Mouse (Mus musculus): ENCODE measurements around the gene Pcnp.
A peak's percentile ranks its signal among the peaks of the same experiment; 100 is the strongest.
"Not testable (repeated sequence)": the region's sequence is repeated elsewhere in the genome, so short reads cannot be mapped to it uniquely, and the experiment has no call there.

Pcnp gene

DNA sequence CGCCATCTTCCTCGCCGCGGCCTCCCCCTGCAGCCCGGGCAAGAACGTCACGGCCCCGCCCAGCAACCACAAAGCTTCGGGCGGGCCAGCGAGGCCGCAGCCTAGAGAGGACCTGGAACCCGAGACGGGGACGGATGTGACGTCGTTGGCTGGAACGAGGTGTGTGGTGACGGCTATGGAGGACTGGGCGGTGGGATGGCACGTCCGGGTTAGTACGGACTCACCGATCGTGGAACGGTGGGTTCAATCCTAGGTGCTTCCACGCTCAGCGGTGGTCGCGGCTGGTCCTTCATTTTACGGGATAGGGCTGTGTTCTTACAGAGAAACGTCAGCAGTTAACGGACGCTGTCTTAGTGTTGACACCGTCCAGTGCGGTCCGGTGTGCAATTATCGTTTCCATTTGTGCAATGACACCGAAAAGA, at the start of gene Pcnp:
TSS of gene Pcnp (minus strand) at position 79 of the 422 bp plus-strand sequence.
- DNase-seq = peak; percentile 98

DNA sequence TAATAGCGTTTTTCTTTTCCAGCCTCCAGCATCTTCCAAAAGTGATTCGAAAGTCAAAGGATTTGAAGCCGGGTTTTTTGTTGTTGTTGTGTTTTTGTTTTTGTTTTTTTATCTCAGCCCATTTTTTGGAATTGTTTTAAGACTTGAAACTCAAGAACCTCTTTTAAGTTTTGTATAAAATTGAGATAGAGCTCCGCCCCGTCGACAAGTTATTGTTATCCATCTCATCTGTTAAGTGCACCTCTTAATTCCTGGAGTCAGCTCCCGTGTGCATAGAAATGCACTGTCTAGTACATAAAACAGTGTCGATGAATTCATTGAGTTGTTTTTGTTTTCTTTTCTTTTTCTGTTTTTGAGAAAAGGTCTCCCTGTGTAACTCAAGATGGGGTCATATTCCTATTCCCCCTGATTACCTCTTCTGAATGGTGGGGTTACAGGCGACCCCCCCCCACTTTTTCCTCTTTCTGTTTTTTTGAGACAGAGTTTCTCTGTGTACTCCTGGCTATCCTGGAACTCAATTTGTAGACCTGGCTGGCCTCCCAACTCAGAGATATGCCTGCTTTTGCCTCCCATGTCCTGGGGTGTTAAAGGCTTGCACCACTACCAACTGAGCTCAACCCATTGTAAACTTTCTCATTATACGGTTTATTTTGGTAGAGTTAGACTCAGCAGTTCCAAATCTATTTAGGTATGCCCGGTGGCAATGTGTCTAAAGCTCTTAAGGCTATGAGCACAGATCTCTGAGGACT, 46.8 kb upstream of the Pcnp start:
- no peak for DNase-seq

DNA sequence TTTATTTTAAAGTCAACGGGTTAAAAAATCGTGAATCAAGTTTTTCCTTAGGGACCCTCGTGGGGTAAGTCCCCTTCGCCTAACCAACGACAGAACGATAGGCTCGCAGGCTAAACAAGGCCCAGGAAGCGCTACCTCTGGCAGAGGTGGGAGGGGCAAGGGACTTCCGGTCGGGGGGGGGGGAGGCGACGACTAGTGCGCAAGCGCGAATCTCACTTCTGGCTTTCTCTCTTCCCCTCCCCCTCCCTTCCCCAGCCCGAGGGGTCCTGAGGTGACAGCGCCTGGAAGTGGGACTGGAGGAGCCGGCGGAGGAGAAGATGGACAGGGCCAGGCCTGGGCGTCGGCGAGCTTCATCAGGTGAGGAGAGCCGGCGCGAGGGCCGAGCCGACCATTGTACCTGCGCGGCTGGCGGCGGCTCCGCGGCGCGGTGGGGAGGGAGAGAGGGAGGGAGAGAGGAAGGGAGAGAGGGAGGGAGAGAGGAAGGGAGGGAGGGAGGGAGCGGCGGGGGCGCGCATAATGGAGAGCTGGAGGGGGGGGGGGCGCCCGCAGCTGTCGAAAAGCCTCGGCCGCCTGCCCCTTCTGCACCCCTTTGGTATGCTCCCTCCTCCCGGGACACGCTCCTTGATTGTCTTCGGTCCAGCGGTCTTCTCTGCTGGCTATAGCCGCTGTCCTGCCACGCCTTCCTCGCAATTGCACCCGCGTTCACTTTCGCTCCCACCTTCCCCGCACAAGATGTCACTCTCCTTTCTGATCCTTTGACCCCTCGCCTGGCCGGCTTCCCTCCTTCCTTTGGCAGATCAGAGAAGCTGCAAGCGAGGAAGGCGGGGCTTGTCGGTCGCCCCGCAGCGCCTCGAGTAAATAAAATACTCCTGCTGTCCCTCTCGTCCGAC, 45.9 kb upstream of the Pcnp start:
- peak; percentile 80 for DNase-seq

GRCm38 (mm10) chr16:56074565-56074964, 45.0 kb upstream of the Pcnp start:
- DNase-seq = no peak

GRCm38 (mm10) chr16:56074122-56074521, 44.6 kb upstream of the Pcnp start:
- no peak for DNase-seq

DNA sequence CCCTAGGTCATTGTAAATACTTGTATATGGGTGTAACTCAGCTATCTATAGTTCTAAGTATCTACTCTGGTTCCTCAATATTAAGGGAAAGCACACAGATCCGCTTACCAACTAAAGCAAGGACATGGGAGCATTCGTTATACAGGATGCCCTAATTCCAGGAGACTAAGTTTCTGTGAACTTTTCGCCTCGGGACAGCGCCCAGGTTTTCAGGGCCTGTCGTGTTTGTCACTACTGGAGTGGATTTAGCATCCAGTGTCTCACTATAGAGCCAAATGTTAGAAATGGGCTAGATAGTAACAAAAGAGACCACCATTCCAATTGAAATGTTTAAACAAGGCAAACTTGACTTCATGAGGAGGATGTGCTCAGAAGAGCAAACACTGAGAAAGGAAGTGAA, 43.6 kb upstream of the Pcnp start:
- not testable (repeated sequence) for DNase-seq

GRCm38 (mm10) chr16:56072533-56072932, 43.0 kb upstream of the Pcnp start:
- no peak for DNase-seq

- DNase-seq = no peak
These were observed 42.0 kb upstream of the Pcnp start for GRCm38 (mm10) chr16:56071317-56072232.

DNA sequence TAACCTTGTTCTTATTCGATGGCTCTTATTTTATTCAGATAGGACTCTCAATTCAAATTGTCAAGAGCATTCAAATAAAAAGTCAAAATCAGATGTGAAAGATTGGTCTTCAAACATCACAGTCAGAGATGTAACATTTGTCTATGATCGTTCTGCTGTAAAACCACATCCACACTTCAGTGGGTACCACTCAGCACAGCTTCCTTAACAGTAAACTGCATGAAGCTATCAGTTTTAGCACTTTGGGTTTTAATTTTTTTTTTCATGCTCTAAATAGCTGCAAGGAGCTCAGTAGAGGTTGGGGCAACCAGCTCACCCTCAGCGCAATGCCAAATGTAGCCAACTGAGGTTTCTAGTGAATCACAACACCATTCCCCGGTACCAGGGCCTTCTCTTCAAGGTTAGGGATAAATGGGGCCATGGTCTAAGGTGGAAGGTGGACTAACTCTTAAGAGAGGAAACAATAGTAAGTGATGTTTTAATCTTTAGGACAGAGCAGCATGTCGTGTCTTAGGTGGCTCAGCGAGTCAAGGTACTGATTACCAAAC, 39.1 kb upstream of the Pcnp start:
- DNase-seq = no peak

DNA sequence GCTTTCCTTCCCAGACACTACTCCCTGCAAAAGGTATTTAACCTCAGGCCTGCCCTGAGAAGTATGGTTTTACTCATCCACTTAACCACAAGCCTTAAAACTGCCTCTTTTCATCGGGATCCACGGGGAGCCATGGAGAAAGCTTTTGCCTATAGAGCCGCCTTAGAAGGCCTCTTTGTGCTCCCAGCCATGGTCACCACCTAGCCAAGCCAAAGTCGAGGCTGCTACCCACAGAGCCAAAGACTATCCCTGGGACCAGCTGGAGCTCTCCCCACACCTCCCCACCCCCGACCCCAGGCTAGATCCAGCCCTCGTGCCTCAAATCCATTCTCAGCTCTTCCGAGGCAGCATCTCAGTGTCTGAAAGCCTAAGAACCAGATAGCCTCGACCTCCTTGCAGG, 36.6 kb upstream of the Pcnp start:
- DNase-seq = no peak

DNA sequence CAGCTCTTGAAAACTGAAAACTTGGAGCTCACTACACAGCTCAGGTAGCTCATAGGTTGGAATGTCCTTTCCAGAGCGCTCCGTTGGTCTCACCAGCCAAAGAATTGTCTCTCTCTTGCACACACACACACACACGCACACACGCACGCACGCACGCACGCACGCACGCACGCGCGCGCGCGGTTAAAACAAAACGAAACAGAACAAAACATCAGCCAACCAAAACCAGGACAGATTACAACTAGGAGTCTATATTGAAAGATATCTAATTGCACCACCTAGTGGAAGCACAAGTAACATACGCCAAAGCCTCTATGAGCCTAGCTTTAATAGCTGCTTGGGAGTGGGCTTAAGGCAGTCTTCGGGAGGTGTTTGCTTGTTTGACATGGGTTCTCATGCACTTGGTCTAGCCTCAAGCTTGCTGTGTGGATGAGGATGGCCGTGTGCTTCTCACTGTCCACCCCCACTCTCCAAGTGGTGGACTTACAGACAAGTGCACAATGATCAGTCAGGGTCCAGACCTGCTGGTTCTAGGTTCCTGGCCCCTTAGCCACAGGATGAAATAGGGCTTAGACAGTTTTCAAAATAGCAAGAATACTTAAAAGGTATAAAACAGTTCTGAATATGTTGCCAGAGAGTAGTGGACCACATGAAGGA, 34.9 kb upstream of the Pcnp start:
- peak; percentile 58 for DNase-seq

DNA sequence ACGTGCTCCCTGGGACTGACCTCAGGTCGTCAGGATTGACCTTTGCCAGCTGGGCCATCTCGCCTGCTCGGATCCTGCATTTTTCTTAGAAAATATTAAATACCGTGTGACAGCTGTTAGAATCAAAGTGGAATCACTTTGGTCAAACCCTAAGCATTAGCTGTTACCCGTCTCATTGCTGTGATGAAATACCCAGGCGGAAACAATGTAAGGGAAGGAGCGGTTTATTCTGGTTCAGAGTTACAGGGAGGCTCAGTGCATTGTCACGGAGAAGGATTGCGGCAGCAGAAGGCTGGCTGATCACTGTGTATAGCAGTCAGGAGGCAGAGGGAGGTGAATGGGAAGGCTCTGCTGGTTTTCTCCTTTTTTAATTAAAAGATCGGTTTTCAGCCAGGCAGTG, 33.4 kb upstream of the Pcnp start:
- no peak for DNase-seq

- no peak for DNase-seq
These were observed 32.6 kb upstream of the Pcnp start for GRCm38 (mm10) chr16:56061995-56062594.

DNA sequence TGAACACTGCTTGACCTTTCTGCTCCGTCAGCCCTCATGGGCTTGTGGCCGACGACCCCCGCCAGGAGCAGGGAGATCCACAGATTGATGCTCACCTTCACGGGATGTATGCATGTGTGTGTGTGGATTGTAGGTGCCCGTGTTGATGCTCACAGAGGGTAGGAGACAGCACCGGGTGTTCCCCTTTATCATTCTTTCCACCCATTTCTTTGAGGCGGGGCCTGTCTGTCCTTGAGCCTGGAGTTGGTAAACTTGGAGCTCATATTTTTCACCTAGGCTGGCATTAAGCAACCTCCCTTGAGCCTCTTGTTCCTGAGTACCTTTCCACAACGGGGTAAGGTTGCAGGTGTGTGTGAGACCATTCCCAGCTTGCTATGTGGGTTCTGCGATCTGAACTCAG, 28.6 kb upstream of the Pcnp start:
- DNase-seq = no peak

- DNase-seq = no peak
These were observed 27.5 kb upstream of the Pcnp start for GRCm38 (mm10) chr16:56056944-56057590.

DNA sequence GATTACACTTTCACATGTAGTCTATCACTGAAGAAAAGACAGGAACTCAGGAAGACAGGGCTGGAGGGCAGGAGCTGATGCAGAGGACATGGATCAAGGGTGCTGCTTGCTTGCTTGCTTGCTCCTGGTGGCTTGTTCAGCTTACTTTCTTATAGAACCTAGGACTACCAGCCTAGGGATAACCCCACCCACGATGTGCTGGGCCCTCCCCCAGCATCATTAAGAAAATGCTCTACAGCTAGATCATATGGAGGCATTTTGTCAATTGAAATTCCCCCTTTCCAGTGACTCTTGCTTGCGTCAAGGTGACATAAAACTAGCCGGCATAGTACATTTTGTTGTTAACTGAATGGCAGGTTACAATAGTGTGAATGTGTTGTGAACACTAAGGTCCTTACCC, 26.4 kb upstream of the Pcnp start:
- no peak for DNase-seq

- not testable (repeated sequence) for DNase-seq
These were observed 18.5 kb upstream of the Pcnp start, which contains the start of gene Senp7 for GRCm38 (mm10) chr16:56048038-56048437. Senp7 (plus strand) TSS chr16:56048338.

DNA sequence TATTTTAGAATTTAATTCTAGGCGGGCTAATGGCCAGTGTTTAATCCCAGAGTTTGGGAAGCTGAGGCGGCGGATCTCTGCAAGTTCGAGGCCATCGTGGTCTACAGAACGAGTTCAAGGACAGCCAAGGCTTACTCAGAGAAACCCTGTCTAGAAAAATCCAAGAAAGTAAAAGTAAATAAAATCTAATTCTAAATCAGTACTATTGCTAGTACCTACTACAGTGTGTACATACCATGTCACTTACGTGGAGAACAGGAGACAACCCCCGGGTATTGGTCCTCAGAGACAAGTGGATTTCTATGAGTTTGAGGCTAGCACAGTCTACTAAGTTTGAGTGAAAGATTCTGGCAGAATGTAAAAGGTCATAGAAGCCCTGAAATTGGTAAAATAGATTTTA, 8.6 kb upstream of the Pcnp start:
- DNase-seq = no peak

GRCm38 (mm10) chr16:56037138-56038010, 7.8 kb upstream of the Pcnp start, which contains the start of gene Trmt10c:
Trmt10c (minus strand) TSS chr16:56037819.
- peak; percentile 97 for DNase-seq

DNA sequence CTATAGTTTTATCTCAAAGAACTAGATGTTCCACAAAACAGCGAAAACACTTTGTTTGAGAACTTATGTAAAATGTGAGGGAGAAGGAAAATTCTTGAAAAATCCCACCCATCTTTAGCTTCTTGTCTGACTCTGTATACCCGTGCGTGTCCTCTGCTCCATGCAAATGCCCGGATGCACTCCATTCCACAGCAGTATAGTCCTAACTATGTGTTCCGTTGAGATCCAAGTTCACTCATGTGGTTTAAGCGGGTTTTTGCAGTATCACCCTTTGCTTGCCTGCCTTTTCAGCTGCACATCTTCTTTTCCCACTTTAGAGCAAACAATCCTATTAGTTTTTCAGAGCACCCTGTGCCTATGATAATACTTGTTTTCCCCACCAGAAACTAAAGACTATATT, 7.0 kb upstream of the Pcnp start:
- no peak for DNase-seq
